Mouse (Mus musculus) embryonic facial prominence, embryonic 11.5 days (tissue): Measurements from ENCODE around the gene Rnf44. TPM values are rescaled to one million over a fixed set of nuclear protein-coding genes. Genes with fewer than 3 reads are reported as not detected.

Experiments
- ATAC-seq: fragments of 200-750 bp; cut with Nextera tagmentation; replicated peaks from 2 replicates; pipeline ENCODE4 v1.8.0; 2017; ENCODE audit warnings: low read depth; ENCODE audit not compliant: insufficient number of reproducible peaks, low FRiP score, low TSS enrichment
- DNase-seq: peaks from one replicate; pipeline ENCODE4 v3.0.0-alpha.2; 2015; ENCODE audit warnings: low spot score
- H3K27ac ChIP-seq: fragments of 300-500 bp; sonication (generic); replicated peaks from 2 replicates; pipeline ENCODE4 v1.5.1; 2014; ENCODE audit warnings: mild to moderate bottlenecking, low read depth, low read length, control low read depth
- H3K27me3 ChIP-seq: fragments of 300-500 bp; sonication (generic); 2 replicates; pipeline ENCODE4 v1.6.1; 2014; ENCODE audit warnings: mild to moderate bottlenecking, low read length, moderate library complexity, mixed read lengths; ENCODE audit not compliant: control insufficient read depth, insufficient read depth
- H3K36me3 ChIP-seq: fragments of 300-500 bp; sonication (generic); replicated peaks from 2 replicates; pipeline ENCODE4 v1.6.1; 2014; ENCODE audit warnings: low read depth, mild to moderate bottlenecking, low read length, moderate library complexity, mixed read lengths; ENCODE audit not compliant: control insufficient read depth, insufficient read depth
- H3K4me1 ChIP-seq: fragments of 300-500 bp; sonication (generic); 2 replicates; pipeline ENCODE4 v1.6.1; 2014; ENCODE audit warnings: low read length, mixed read lengths; ENCODE audit not compliant: control insufficient read depth, insufficient read depth
- H3K4me2 ChIP-seq: fragments of 300-500 bp; sonication (generic); 2 replicates; pipeline ENCODE4 v1.6.1; 2014; ENCODE audit warnings: low read depth, mild to moderate bottlenecking, control low read depth, low read length, moderate library complexity
- H3K4me3 ChIP-seq: fragments of 300-500 bp; sonication (generic); 2 replicates; pipeline ENCODE4 v1.5.1; 2014; ENCODE audit warnings: low read depth, low read length, control low read depth
- H3K9ac ChIP-seq: fragments of 300-500 bp; sonication (generic); replicated peaks from 2 replicates; pipeline ENCODE4 v1.6.1; 2014; ENCODE audit warnings: mild to moderate bottlenecking, control low read depth, low read length
- H3K9me3 ChIP-seq: fragments of 300-500 bp; sonication (generic); replicated peaks from 2 replicates; pipeline ENCODE4 v1.6.1; 2016; ENCODE audit warnings: mild to moderate bottlenecking, low read length, inconsistent platforms, mixed read lengths; ENCODE audit not compliant: control insufficient read depth
- WGBS: fragments of 180-500 bp; shearing (Covaris S2); extraction: QIAGEN DNeasy Blood & Tissue Kit; methylation state at CpG from one replicate; pipeline ENCODE4 v1.1.7; 2014; 5-methylcytosine and 5-hydroxymethylcytosine counted together
- polyA plus RNA-seq: library from polyadenylated mRNA; unstranded; fragments of >200 nt; fragmentation: Nextera tagmentation; extraction: Ambion mirVana; gene quantifications from 2 replicates; pipeline ENCODE4 v1.2.1, GENCODE M21; 2014

Rnf44 gene
- polyA plus RNA-seq, 1 experiment from 2014 or later, result 65.0 TPM

DNA sequence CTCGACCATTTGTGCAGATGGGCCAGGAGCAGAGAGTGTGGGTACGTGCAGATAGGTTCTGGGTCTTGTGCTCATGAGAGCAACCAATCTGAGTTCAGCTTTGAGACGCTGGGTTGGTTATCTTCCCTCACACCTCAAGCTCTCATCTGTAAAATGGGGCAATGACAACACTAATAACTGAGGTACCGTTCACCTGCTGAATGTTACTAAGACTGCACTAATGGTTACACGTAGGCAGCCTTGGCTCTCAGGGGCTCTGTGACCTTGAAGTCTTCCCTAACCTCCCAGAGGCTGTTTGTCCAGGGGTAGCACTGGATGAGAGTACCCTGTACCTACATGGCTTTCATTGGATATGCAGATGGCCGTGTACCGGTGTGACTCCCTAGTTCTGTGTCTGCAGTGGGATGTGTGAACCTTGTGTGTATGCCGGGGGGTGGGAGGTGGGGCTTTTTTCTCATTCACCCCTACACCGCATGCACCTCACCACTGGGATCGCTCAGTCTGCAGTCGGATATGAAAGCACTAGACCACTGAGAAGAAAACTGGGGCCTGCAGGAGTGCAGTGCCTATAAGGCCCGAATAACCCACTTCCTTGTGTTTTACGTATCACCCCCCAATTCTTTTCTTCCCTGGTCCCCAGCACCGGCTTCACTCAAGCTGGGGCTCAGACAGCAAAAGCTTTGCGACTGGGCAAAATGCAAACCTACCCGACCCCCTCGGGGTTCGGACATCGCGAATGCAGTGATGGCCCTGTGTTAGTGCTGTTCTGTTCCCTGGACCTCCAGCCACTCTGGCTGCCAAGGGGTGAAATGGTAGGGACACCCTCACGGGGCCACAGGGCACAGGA, 773 bp downstream of the Rnf44 start:
- Histone ChIP-seq H3K4me1 (peaks cover 5% of the 10 kb centered on the region; the same call in 1 of the 2 replicates), H3K27me3 (no peaks in the 10 kb centered on the region), H3K27ac (peak overlapping the region; percentile 65), H3K9me3 (no peaks in the 10 kb centered on the region), H3K4me2 (peak overlapping the region; percentile 73), H3K4me3 (peak overlapping the region; percentile 97), H3K9ac (peak overlapping the region; percentile 92), H3K36me3 (no peaks in the 10 kb centered on the region)
- WGBS, result 14% methylated on average over 21 of the region's 21 CpGs
- ATAC-seq (no peak), DNase-seq (no peak)

DNA sequence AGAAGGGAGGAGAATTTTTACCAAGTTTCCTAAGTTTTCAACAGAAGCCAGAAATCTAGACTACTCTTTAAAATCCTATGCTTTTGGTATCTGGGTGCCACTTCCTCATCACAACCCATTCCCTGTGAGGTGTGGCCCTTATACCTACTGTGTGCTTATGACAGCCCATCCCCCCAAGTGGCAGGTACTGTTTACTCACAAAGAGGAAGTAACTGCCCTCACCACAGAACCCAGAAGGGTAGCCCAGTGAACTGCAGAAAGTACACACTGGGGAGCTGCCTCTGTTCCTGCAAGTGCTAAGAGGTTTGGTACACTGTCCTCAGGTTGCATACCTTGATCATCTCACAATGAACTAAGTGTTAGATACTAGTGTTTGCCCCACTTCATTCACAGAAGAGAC, 2.0 kb downstream of the Rnf44 start:
- peaks cover 5% of the 10 kb centered on the region; the same call in 1 of the 2 replicates for H3K4me1 ChIP-seq
- H3K36me3 ChIP-seq, result no peaks in the 10 kb centered on the region
- no peak overlapping the region for H3K9ac ChIP-seq
- no peaks in the 10 kb centered on the region for H3K27me3 ChIP-seq
- no peak overlapping the region; the same call in 1 of the 2 replicates for H3K4me2 ChIP-seq
- no peak overlapping the region for H3K27ac ChIP-seq
- peak overlapping the region; percentile 97; the same call in 1 of the 2 replicates for H3K4me3 ChIP-seq
- ATAC-seq (no peak), DNase-seq (no peak)
- no peaks in the 10 kb centered on the region for H3K9me3 ChIP-seq

DNA sequence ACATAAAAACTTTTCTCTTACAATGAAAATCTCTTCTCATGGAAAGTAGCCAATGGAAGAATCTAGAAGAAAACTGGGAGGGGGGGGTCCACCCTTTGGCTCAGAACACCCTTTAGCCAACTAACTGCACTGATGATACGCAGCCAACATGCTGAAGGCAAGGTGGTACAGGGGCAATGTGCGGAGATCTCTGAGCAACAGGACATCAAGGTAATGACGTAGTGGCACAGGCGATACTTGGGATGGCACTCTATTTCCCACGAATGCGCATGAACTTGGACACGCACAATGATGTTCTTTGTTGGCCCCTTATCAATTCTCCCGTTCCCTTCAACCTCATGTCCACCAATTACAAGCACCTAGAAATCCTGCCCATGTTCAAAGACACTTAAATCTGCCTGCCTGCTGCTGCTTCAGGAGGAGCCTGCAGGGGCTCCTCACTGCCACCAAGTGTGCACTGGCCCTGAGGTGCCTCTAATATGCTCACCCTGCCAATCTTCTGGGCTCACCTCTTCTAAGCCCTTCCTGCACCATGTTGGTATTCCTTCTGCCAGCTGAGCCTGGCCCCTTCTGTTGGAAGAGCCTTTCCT, 3.5 kb downstream of the Rnf44 start:
- Histone ChIP-seq H3K27me3 (no peaks in the 10 kb centered on the region), H3K27ac (no peak overlapping the region), H3K4me3 (no peak overlapping the region), H3K9me3 (no peaks in the 10 kb centered on the region), H3K36me3 (no peaks in the 10 kb centered on the region), H3K4me1 (peaks cover 5% of the 10 kb centered on the region; the same call in 1 of the 2 replicates), H3K4me2 (no peak overlapping the region), H3K9ac (no peak overlapping the region)
- 93% methylated on average over 8 of the region's 8 CpGs for WGBS
- DNase-seq (no peak), ATAC-seq (no peak)

DNA sequence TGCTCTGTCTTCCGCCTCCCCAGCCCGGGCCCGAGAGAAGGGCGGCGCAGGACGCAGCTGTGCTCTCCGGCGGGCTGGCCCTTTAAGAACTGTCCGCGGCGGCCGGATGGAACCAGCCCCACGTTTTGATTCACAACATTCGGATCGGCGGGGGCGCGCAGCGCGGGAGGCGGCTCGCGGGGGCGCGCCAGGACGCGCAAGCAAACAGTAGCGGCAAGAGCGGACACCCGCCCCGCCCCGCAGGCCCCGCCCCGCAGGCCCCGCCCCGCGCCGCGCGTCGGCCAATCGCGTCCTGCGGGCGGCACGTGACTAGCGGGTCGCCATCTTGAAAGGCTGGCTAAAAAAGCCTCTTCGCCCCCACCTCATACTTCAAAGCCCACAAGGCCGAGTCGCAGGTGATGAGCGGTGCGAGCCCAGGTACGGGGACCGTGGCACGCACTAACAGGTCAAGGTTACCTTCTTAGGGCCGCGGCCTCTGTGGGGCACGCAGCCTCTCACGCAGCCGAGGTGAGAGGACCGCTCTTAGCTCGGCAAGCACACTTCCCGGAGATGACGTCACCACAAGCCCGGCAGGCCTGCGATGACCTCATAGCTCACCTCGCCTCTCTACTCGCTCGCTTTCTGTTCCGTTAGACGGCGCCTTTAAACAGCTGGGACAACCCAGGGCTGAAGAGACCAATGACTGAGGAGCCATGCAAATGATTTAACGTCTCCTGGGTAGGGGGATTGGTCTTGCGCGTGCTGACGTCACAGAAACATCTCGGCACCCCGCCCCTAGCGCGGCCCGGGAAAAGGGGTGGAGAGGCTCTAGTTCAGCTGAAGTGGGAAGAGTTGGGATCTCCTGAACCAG, 5.9 kb downstream of the Rnf44 start:
- Histone ChIP-seq H3K4me2 (peak overlapping the region; percentile 74), H3K9ac (peak overlapping the region; percentile 90), H3K27me3 (no peaks in the 10 kb centered on the region), H3K27ac (peak overlapping the region; percentile 93), H3K9me3 (no peaks in the 10 kb centered on the region), H3K36me3 (peaks cover 8% of the 10 kb centered on the region), H3K4me3 (peak overlapping the region; percentile 92), H3K4me1 (peaks cover 5% of the 10 kb centered on the region; the same call in 1 of the 2 replicates)
- ATAC-seq (peak; percentile 88), DNase-seq (peak; percentile 96)
- under 1% methylated on average over 75 of the region's 82 CpGs for WGBS

DNA sequence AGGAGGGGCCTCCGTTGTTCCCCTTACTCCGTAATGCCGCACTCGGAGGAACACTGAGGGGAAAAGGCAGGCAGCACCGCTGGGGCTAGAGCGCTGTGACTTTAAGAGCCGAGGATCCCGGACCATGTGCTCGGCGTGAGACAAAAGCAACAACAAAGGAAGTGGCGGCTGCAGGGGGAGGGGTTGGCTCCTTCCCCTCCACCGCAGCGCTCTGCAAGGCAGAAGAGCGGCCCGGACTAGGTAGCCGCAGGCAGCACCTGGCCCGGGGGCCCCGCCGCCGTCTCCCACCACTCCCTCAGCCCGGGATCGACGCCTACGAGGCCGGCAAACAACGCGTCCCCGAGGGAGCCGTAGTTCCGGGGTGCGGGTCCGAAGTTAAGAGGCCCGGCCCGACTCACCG, 6.6 kb downstream of the Rnf44 start:
- H3K4me3 ChIP-seq, result peak overlapping the region; percentile 92
- DNase-seq (peak; percentile 89), ATAC-seq (peak; percentile 63)
- no peaks in the 10 kb centered on the region for H3K9me3 ChIP-seq
- peak overlapping the region; percentile 93 for H3K27ac ChIP-seq
- peak overlapping the region; percentile 74 for H3K4me2 ChIP-seq
- H3K9ac ChIP-seq, result peak overlapping the region; percentile 90
- peaks cover 13% of the 10 kb centered on the region for H3K36me3 ChIP-seq
- WGBS, result 0% methylated on average over 35 of the region's 35 CpGs
- H3K27me3 ChIP-seq, result no peaks in the 10 kb centered on the region
- H3K4me1 ChIP-seq, result peaks cover under 1% of the 10 kb centered on the region; the same call in 1 of the 2 replicates

DNA sequence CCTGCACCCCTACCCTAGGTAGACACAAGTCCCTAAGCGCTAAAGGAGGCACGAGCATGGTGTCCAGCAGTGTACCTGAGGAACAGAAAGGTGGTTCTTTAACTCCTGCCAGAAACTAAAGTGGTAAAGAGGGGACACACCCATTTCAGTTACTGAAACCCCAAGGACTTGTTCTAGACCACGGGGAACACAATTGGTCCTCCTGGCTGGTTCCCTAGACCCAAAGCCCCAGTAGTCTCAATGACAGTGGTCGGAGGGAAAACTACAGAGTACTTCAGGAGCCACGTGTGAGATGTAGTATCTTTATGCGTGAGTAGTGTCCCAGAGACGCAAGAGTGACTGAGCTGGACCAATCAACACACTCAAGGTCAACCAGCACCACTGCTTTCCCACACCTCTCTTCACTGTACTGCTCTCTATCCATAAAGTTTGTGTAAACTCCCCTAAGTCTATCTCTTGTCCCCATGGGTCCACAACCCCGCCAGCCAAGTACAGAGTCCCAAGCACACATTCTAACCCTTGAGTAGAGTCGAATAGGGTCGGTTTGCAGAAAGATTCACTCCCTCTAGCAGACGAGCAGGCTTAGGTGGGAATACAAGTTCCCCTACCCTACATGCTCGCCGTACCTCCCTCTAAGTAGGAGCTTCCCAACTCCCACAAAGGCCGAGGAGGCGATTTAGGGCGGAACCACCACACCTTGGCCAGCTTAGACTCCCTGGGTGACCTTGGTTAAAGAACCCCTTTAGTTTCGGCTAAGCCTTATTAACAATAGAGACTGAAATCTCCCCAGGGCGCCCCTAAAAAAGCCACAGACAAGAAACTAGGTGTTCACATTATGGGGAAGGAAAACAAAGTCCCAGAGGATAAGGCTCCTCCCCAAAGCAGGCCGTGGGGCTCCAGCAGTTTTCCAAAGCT, 7.3 kb downstream of the Rnf44 start:
- peak overlapping the region; percentile 90 for H3K9ac ChIP-seq
- H3K4me1 ChIP-seq, result no peaks in the 10 kb centered on the region; the same call in 1 of the 2 replicates
- H3K27ac ChIP-seq, result peak overlapping the region; percentile 93
- ATAC-seq (no peak), DNase-seq (peak; percentile 23)
- peaks cover 18% of the 10 kb centered on the region for H3K36me3 ChIP-seq
- no peaks in the 10 kb centered on the region for H3K9me3 ChIP-seq
- no peaks in the 10 kb centered on the region for H3K27me3 ChIP-seq
- 5% methylated on average over 19 of the region's 19 CpGs for WGBS
- peak overlapping the region; percentile 74 for H3K4me2 ChIP-seq
- peak overlapping the region; percentile 92 for H3K4me3 ChIP-seq

DNA sequence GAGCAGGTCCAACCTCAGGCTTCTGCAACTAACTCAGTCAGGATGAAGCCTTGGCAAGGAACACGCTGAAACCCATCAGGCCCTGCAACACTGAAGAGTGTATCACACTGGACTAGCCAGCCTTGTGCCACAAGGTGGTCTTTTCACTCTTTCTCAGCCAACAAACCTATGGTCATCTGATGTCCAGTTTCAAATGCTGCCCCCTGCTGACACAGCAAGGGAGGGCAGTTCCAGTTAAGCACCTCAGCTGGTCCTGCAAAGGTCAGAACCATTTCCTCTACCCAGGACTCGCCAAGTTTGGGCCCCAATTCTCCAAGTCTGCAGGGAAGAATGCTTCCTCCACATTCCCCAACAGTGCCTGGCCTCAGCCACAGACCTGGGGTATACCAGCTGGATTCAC, 8.5 kb downstream of the Rnf44 start:
- H3K27ac ChIP-seq, result no peak overlapping the region
- no peak overlapping the region; the same call in 1 of the 2 replicates for H3K9ac ChIP-seq
- no peaks in the 10 kb centered on the region; the same call in none of the 2 replicates for H3K4me1 ChIP-seq
- peaks cover 22% of the 10 kb centered on the region for H3K36me3 ChIP-seq
- ATAC-seq, result no peak
- no peaks in the 10 kb centered on the region for H3K9me3 ChIP-seq
- peak; percentile 54 for DNase-seq
- peak overlapping the region; percentile 74 for H3K4me2 ChIP-seq
- peak overlapping the region; percentile 92; the same call in 1 of the 2 replicates for H3K4me3 ChIP-seq
- WGBS, result 58% methylated on average over 2 of the region's 2 CpGs
- no peaks in the 10 kb centered on the region for H3K27me3 ChIP-seq
